Comparison of ENCODE assay signal across 29 mouse cellular contexts in the genomic region with DNA sequence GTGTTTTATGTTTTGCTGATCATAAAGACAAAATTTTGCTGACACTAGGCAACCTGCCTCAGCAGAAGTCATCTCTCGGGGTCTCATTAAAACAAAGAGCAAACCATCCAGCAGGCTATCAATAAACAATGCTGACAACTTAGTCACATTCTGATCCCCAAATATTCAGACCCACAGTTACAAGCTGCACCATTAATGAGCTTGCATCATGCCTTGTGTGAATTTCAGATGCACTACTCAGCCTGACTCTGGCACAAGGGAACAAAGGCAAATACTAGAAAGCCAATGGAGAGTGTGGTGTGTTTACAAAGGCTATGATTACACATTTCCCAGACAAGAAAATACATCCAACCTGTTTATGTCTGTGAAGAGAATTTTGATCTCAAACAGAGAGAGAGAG. TPM values are rescaled to one million over a fixed set of nuclear protein-coding genes. Genes with fewer than 3 reads are reported as not detected.
"Had no signal": no experiment of that assay in that cellular context is flagged by ENCODE, and none has a peak within 500 bp of the region (broad histone marks: within the 10 kb centered on the region; RNA-seq: fewer than 3 reads in every experiment).

No protein-coding gene starts in this region.

- H3K4me1 ChIP-seq: intestine, embryonic 15.5 days; kidney, embryonic 15.5 days; liver, embryonic 13.5 days; neural tube, embryonic 13.5 days had no signal

- H3K27ac ChIP-seq: intestine, embryonic 15.5 days; kidney, embryonic 15.5 days; left cerebral cortex, adult 2 months; liver, embryonic 13.5 days; neural tube, embryonic 13.5 days; stomach, postnatal 0 days had no signal

- H3K9me3 ChIP-seq: intestine, embryonic 15.5 days; kidney, embryonic 15.5 days; liver, embryonic 13.5 days; neural tube, embryonic 13.5 days had no signal

- H3K27me3 ChIP-seq: intestine, embryonic 15.5 days; kidney, embryonic 15.5 days; liver, embryonic 13.5 days; neural tube, embryonic 13.5 days had no signal

- H3K36me3 ChIP-seq: intestine, embryonic 15.5 days; kidney, embryonic 15.5 days; liver, embryonic 13.5 days; neural tube, embryonic 13.5 days had no signal

- H3K4me3 ChIP-seq: intestine, embryonic 15.5 days; kidney, embryonic 15.5 days; left cerebral cortex, adult 2 months; liver, embryonic 13.5 days; neural tube, embryonic 13.5 days had no signal

- H3K9ac ChIP-seq: intestine, embryonic 15.5 days; kidney, embryonic 15.5 days; liver, embryonic 13.5 days; neural tube, embryonic 13.5 days had no signal

- DNase-seq: kidney, adult 11 months; kidney, adult 8-10 months; kidney, postnatal 10 days; kidney, postnatal 36 days; layer of hippocampus, postnatal 36 days; liver, embryonic 13.5 days; lung, adult 2 months; lung, postnatal 14 days; lung, postnatal 4 days; thymus, adult 2 months; thymus, postnatal 14 days; thymus, postnatal 4 days had no signal

- ATAC-seq: intestine, embryonic 15.5 days had no signal

- H3K4me2 ChIP-seq: intestine, embryonic 15.5 days; kidney, embryonic 15.5 days; liver, embryonic 13.5 days; neural tube, embryonic 13.5 days had no signal

RNA-seq across cellular contexts. Expression of a gene that starts 5.5 kb away (rescaled TPM):
- total RNA-seq: layer of hippocampus, adult 8-10 months; layer of hippocampus, postnatal 10 days; layer of hippocampus, postnatal 36 days; left cerebral cortex, adult 2 months; left cerebral cortex, postnatal 10 days; left cerebral cortex, postnatal 36 days had no signal

RNA-seq across cellular contexts. Expression of a gene that starts 17.1 kb away (rescaled TPM):
- total RNA-seq: layer of hippocampus, postnatal 36 days; left cerebral cortex, adult 2 months; megakaryocyte-erythroid progenitor cell, adult 5-6 weeks had no signal

RNA-seq across cellular contexts. Expression of a gene that starts 28.5 kb away (rescaled TPM):
- total RNA-seq: layer of hippocampus, adult 8-10 months; layer of hippocampus, postnatal 10 days; layer of hippocampus, postnatal 36 days; left cerebral cortex, adult 2 months; left cerebral cortex, postnatal 10 days; left cerebral cortex, postnatal 36 days; liver, adult 2 months; megakaryocyte progenitor cell, adult 5-6 weeks; megakaryocyte-erythroid progenitor cell, adult 5-6 weeks had no signal
- polyA plus RNA-seq: intestine, embryonic 15.5 days; kidney, embryonic 15.5 days; limb, embryonic 11.5 days; liver, adult 2 months; liver, embryonic 16.5 days; neural tube, embryonic 13.5 days; small intestine, adult 2 months; spleen, adult 2 months; stomach, embryonic 14.5 days; stomach, postnatal 0 days; thymus, adult 2 months had no signal

RNA-seq across cellular contexts. Expression of a gene that starts 37.6 kb away (rescaled TPM):
- total RNA-seq: megakaryocyte-erythroid progenitor cell, adult 5-6 weeks had no signal
